Mouse (Mus musculus) embryonic fibroblast, embryonic 13.5 days (primary cell): ENCODE measurements around the gene Pgbd5. TPM values are rescaled to one million over a fixed set of nuclear protein-coding genes. Genes with fewer than 3 reads are reported as not detected.

ENCODE experiments used
- H3K27ac ChIP-seq: 2 replicates; pipeline ENCODE4 v1.5.1; 2012; ENCODE audit warnings: low read length, control low read depth, inconsistent platforms; ENCODE audit not compliant: insufficient read depth
- H3K4me1 ChIP-seq: 2 replicates; pipeline ENCODE4 v1.6.1; 2011; ENCODE audit warnings: low read length; ENCODE audit not compliant: control insufficient read depth, insufficient read depth
- H3K4me3 ChIP-seq: 2 replicates; pipeline ENCODE4 v1.5.1; 2011; ENCODE audit warnings: mild to moderate bottlenecking, control low read depth, low read length; ENCODE audit not compliant: insufficient read depth
- CTCF ChIP-seq: IDR thresholded peaks from 2 replicates; pipeline ENCODE4 v1.5.1; 2011; ENCODE audit warnings: mild to moderate bottlenecking, control low read depth, low read length, moderate library complexity, borderline replicate concordance; ENCODE audit not compliant: insufficient read depth
- POLR2A ChIP-seq: IDR thresholded peaks from 2 replicates; pipeline ENCODE4 v1.6.1; 2011; ENCODE audit warnings: low read depth, mild to moderate bottlenecking, control low read depth, low read length, moderate library complexity
- polyA plus RNA-seq: library from polyadenylated mRNA; stranded (reverse); fragments of >200 nt; gene quantifications from 2 replicates; pipeline ENCODE4 v1.2.4, GENCODE M21; 2011; ENCODE audit warnings: low read depth; ENCODE audit not compliant: missing spikeins, insufficient read length

The Pgbd5 gene
- 0.42 and 0.80 TPM in 2 replicates for polyA plus RNA-seq

DNA sequence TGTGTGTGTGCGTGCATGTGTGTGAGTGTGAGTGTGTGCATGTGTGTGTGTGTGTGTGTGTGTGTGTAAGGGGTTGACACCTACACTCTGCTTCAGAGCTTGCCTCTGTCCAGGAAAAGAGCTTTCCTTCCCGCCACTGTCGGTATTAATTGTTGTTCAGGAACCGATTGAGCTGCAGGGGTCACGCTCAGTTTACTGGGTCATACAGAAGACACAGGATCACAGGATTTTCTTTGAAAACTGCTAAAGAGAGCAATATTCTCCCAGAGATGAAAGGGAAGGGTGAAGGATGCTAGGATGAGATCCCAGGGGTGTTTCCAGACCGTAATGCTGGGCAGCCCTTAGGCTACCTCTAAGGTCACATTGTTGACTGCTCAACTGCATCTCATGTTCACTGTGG lies at the start of gene Pgbd5:
Pgbd5 (minus strand) TSS at position 101 of the 400 bp plus-strand sequence.
- H3K27ac ChIP-seq = no peak within 1 kb of the TSS
- H3K4me3 ChIP-seq = no peak within 1 kb of the TSS
- H3K4me1 ChIP-seq = no peaks in the 10 kb centered on the region
- no peak for TF ChIP-seq POLR2A
- TF ChIP-seq CTCF = no peak

DNA sequence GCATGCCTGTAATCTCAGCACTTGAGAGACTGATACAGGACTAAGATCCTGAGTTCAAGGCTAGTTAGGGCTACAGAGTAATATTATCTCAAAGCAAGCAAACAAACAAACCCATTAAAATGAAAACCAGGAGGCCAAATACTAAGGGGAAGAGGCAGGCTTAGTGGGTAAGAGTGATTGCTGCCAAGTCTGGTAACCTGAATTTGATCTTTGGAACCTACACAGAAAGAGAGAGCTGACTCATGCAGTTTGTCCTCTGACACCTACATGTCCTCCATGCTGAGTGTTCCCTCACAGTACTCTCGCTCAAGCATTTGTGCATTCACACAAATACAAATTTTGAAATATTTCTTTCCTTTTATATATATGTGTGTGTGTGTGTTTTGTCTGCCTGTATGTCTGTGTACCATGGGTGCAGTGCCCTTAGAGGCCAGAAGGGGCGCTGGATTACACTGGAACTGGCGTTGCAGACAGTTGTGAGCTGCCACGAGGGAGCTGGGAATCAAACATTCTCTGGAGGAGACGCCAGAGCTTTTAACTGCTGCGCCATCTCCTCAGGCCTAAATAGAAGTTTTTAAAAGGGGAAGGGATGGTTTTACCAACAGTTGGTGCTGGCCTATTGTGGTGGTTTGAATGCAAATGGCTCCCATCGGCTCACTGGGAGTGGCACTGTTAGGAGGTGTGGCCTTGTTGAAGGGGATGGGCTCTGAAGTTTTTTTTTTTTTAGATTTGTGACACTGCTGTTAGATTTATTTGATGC lies 44.1 kb upstream of the Pgbd5 start:
- TF ChIP-seq CTCF (no peak), POLR2A (no peak)
- Histone ChIP-seq H3K4me1 (no peaks in the 10 kb centered on the region), H3K4me3 (no peak overlapping the region), H3K27ac (no peak overlapping the region)

DNA sequence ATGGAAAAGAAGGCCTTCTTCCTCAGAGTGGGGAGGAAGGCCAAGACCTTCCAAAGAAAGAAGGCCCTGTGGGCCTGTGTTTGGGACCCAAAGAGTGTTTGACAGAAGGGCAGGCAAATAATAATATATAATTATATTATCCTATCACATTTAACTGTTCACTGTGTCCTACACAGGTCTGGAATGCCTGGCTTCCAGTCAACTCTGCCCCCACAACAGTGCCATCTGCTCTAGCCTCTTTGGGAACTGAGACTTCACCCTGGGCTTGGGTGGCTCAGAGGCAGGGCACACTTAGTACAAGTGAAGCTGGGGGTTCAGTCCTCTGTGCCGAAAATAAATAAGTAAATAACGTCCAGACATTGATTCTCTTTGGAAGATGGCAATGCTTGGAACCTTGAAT lies 43.3 kb upstream of the Pgbd5 start:
- H3K4me3 ChIP-seq = no peak overlapping the region
- no peak for TF ChIP-seq CTCF
- no peak for TF ChIP-seq POLR2A
- H3K27ac ChIP-seq = no peak overlapping the region
- H3K4me1 ChIP-seq = no peaks in the 10 kb centered on the region

DNA sequence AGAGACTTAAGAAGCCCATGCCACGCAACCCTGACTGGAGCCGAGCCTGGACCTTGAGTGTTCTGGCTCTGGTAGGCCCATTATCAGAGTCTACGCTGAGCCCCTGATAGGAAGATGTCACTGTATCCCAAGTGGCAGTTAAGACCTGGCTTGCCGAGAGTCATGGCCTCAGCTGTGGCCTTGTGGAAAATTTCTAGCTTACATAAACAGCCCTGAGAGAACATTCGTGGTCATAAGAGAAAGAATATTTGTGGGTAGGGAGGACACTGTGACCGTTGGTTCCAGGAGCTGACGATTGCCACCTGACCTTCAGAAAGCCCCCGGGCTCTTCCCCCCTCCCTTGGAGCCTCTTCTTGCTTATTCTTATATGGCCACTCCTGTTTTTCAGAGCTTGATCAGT lies 40.9 kb upstream of the Pgbd5 start:
- Histone ChIP-seq H3K27ac (no peak overlapping the region), H3K4me3 (no peak overlapping the region), H3K4me1 (no peaks in the 10 kb centered on the region)
- TF ChIP-seq CTCF = no peak
- no peak for TF ChIP-seq POLR2A

DNA sequence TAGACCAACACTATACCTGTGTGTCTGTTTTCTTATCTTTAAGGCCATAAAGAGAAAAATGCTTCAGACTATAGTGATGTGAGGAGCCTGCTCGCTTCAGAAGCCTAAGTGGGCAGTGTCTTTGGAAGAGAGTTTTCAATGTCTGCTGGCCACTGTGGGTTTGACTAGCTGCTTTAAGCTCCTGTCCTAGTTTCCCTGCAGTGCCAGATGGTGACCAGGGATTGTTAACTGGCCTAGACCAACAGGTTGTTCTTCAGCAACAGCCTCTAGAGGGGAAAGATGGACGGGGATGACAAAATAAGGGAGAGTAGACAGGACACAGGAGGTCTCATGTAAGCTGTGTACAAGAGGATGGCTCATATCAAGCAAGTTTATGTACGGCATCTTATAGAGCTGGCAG lies 39.8 kb upstream of the Pgbd5 start:
- no peaks in the 10 kb centered on the region for H3K4me1 ChIP-seq
- H3K4me3 ChIP-seq = no peak overlapping the region
- TF ChIP-seq POLR2A = no peak
- TF ChIP-seq CTCF = no peak
- no peak overlapping the region for H3K27ac ChIP-seq

DNA sequence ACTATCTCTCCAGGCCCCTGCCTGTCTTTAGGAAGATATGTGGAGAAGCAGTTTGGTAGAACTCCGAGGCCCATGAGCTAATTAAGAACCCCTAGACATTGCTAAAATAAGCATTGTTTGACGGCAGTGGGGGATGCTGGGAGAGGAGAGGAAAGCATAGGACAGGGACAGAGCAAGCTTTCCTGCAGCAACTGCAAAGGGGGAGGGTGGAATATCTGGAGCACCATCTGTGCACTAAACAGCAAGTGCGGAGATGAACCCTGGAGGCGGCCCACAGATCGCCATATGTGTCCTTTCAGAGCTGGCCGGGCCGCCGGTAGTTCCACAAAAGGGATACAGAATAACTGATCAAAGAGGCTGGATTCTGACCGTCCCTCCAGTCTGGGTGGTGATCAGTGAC lies 37.2 kb upstream of the Pgbd5 start:
- TF ChIP-seq CTCF (no peak), POLR2A (no peak)
- H3K4me1 ChIP-seq = no peaks in the 10 kb centered on the region
- H3K27ac ChIP-seq = no peak overlapping the region
- no peak overlapping the region for H3K4me3 ChIP-seq

DNA sequence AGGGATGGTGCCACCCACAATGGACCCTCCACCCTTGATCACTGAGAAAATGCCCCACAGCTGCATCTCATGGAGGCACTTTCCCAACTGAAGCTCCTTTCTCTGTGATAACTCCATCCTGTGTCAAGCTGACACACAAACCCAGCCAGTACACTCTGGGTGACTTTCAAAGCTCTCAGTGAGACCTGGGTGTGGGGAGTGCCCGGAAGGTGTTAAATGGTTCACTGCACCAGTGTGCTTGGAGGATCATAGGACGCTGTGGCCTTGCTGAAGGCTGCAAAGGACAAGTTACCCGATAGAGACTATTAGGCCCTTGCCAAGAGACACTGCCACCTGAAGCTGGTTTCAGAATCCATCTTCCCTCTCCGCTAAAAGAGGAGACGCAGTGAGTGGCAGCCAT lies 36.2 kb upstream of the Pgbd5 start:
- Histone ChIP-seq H3K27ac (no peak overlapping the region), H3K4me1 (no peaks in the 10 kb centered on the region), H3K4me3 (no peak overlapping the region)
- TF ChIP-seq CTCF (no peak), POLR2A (no peak)

DNA sequence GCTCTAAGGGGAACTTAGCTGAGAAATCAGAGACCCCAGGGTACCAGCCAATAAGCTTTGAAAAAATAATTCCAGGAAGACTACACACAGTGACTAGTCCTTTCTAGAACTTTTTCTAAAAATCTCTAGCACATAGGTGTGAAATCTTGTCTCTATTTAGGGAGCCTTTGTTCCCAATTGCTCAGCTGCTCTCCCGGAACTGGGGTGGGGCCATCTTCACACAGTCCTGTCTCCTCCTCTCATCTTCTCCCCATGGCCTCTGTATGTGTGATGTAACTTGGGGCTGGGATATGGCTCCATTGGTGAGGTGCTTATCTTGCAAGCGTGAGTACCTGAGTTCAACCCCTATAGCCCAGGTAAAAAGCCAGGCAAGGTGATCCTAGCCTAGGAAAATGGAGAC lies 25.2 kb upstream of the Pgbd5 start:
- H3K4me1 ChIP-seq = no peaks in the 10 kb centered on the region
- H3K27ac ChIP-seq = no peak overlapping the region
- no peak for TF ChIP-seq POLR2A
- TF ChIP-seq CTCF = no peak
- H3K4me3 ChIP-seq = no peak overlapping the region

DNA sequence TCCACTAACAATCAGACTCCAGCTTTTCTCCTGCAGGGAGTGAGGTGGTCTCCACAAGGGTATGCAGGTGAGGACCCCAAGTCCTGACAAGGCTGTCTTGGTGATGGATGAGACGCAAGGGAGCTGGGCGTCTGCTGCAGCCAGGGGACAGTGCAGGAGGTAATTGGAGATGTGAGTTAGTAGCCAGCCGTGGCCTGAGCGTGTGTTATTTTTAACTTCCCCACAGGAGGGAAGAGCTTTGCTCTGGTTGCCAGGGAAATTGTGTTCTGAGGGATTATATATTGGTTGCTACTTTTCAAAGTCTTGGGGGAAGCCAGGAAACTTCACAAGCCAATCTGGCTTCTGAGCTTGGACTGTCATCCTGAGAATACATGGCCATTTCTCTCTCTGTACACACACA lies 23.7 kb upstream of the Pgbd5 start:
- no peak overlapping the region for H3K27ac ChIP-seq
- H3K4me3 ChIP-seq = no peak overlapping the region
- H3K4me1 ChIP-seq = no peaks in the 10 kb centered on the region
- TF ChIP-seq POLR2A = no peak
- TF ChIP-seq CTCF = no peak

DNA sequence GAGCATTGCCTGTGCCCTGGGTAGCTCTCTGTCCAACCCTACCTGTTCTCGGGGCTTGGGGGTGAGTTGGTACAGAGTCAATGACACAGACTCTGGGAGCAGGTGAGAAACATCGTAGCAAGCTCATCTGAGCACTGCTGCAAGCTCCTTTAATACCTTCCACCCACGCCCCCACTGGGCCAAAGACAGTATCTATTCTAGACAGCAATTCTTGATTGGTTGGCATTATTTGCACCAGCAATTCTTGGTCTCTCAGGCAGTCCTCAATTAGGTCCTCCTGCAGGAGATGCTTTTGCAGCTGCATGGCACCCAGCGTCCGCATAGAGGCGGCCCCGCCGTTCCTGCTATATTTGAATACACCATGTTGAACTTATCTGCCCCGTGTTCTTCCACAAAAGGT lies 22.7 kb upstream of the Pgbd5 start:
- Histone ChIP-seq H3K4me3 (no peak overlapping the region), H3K4me1 (no peaks in the 10 kb centered on the region), H3K27ac (no peak overlapping the region)
- TF ChIP-seq CTCF (no peak), POLR2A (no peak)
